Mouse (Mus musculus): ENCODE data around the gene Adgrg1.

Adgrg1 gene

DNA sequence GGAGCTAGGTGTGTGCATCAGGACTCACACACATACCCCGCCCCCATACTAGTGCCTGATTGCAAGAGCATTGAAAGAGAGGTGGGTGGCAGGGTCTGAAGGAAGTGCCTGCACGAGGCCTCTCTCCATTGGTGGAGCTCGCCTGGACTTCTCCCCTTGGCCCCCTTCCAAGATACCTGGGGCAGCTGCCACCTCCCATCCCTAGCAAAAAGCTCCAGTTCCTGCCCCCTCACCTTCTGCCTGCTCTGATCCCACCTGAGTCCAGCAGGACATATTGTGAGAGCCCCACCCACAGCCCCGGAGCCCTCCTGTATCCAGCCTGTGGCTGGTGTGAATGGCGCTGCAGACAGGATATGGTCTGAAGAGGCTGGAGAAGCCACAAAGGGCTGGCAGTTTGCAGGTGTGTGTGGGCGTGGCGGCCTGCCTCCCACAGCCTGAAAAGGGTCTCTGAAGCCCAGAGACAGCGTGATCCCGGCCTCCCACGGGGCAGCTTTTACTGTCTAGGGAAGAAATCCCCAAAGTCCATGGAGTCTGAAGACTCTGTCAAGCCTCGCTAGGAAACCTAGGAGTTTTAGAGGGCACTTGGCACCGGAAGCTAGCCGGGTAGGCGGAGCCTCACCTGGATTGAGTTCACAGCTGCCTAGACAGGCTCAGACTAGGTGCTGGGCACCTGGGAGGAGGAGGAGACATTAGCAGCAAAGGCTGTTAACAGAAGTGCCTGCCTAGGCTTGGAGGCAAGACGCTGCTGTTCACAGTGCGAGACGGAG lies 2.3 kb downstream of the Adgrg1 start:
- peak; percentile 34 for DNase-seq (ENCODE audit: low read depth, low spot score)

DNA sequence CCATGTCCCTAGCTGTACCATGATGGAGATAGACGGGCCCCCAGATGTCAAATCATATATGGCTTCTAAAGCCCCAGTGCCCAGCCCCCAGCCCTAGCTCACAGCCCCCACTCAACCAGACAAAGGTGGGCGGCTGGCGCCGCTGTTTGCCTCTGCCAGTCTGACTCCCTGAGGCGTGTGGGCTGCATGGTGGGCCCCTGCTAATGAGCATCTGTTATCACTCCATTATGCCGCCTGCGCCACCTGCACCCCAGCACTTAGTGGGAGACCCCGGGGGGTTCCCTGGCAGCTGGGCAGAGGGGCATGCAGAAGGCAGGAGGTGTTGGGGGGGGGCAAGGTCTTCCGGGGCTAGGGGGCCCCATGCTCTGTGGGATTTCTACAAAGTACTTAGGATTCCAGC lies 3.6 kb downstream of the Adgrg1 start:
- no peak for DNase-seq (ENCODE audit: low read depth, low spot score)

DNA sequence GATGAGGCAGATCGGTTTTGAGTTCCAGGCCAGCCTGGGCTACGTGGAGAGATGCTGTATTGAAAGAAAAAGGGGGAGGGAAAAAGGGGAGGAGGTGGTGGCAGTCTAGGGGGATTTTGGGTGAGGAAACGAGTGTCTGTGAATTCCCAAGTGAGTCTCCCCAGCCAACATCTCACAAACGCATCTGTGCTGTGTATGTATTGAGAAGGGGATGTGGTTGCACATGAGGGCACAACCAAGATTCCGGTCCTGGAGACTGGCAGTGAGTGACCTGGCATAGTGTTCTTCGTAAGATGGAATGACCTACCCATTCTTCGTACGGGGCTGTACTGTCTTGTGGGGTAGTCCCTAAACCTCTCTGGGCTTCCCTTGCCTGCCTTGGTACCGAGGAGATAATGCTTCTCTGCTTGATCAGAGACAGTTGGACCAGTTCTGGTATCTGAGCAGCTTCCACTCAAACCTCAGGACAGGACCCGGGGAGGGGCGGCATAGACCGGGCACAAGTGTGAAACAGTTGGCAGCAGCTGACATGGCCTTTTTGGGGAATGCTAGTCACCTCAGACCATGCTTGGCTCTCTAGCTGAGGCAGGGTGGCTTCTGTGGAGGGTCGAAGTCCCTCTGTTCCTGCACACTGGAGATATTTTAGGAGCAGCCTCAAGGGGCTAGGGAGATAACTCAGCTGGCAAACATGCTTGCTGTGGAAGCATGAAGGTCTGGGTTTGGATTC lies 4.2 kb downstream of the Adgrg1 start:
- DNase-seq (ENCODE audit: low read depth, low spot score), result no peak

DNA sequence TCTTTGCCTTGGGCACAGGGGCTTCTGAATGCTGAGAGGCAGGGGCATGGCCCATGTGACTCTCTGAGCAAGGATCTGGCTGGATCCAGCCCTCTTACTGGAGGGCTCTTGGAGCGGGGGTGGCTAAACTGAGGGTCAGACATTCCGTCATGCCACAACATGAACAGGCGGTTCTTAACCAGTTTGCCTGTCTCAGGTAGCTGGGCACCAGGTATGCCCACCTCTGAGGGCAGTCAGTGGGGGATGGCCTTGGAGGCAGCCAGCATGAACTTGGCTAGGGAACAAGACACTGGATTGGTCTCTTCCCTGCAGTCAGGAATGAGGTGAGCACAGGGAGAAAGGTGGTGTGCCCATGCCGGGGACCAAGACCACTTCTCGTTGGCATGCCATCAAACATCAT lies 5.6 kb downstream of the Adgrg1 start:
- DNase-seq (ENCODE audit: low read depth, low spot score), result no peak

DNA sequence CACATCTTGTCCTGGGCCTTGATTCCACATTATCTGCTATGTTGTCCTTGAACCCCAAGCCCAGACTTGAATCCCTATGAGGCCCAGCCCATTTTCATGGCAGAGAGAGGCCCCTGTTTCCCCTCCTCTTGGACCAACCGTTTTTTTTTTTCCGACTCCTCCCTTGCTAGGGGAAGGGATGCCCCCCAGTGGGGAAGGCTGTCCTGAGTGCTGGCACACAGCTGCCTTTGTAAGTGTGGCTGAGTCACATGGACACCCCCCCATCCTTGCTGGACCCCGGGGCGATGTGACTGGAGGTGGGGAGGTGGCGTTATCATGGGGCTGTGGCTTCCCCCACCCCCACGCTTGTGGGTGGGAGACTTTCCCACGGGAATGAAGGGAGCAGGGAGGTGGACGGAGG lies 6.4 kb downstream of the Adgrg1 start:
- no peak for DNase-seq (ENCODE audit: low read depth, low spot score)

DNA sequence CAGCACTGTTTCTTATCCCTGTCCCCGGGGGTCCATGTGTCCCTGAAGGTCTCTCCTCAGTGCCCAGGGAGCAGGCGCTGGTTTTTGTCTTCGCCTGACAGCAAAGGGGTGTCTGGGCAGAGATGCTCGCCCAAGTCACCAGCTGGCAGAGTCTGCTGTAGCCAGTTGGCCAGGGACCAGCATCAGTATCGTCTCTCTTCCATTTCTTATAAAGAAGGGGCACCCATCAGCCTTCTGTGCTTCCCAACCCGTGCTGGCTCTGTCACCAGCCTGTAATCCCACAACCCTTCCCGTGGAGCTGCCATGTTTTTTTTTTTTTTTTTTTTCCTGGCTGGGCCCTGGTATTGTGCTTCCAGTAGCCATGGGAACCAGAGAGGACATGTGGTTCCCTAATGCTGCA lies 7.3 kb downstream of the Adgrg1 start:
- DNase-seq (ENCODE audit: low read depth, low spot score), result no peak

DNA sequence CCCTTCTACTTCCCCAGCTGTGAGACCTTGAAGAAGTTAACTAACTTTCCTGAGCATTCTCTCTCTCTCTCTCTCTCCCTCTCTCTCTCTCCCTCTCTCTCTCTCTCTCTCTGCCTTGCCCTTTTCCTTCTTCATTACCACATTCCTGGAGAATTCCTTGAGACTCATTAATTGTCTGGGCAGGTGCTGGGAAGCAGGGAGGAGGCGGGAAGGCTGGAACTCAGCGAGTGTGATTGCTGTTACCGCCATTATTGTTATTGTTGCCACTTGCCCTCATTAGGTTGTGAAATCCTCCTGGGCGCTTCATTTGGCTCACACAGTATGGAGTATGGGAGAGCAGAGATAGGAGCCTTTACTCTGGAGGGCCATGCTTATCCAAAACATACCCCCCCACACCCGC lies 8.6 kb downstream of the Adgrg1 start:
- DNase-seq (ENCODE audit: low read depth, low spot score), result no peak

DNA sequence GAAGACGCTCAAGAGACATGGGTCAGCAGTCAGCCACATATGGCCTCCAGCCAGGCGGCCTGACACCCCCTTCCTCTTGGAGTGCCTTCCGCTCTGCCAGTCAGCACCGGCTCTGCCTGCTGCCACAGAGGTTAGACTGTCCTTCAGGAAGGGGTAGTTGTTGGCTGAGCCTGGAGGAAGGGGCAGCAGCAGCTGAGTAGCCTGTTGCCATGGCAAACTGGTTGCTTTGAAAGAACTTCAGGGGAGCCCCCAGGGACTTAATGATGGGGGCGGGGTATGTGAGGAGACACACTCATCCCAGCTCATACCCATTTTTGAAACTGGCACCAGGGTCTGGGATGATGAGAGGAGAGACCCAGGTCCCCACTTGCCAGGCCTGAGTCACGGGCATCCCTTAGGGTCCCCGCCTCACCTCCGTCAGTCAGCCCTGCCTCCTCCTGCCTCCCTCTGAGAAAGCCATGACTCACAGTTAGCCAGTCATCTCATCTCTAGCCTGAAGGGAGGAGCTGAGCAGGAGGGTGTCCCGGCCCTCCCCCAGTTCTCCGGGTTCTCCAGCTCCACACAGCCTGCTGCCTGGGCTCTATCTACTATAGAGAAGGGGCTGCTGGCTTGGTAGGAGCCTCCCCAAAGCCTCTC lies 9.4 kb downstream of the Adgrg1 start:
- DNase-seq (ENCODE audit: low read depth, low spot score), result no peak

DNA sequence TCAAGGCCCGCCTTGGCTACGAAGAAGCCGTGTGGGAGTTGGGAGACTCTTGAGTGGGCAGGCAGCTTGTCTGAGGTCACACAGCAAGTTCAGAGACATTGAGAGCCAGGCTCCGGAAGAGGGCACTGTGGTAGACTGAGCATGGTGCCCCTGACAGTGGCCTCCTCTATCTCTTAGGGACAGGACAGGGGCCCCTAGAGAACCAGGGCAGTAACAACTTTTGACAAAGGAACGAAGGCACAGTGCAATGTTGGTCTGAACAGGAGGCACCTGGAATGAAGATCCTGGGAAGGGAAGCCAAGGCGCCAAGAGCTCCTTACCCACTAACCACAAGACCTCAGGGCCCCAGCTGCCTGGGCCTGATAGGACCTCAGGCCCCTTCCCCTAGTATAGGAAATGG lies 10.5 kb downstream of the Adgrg1 start:
- DNase-seq (ENCODE audit: low read depth, low spot score), result no peak

DNA sequence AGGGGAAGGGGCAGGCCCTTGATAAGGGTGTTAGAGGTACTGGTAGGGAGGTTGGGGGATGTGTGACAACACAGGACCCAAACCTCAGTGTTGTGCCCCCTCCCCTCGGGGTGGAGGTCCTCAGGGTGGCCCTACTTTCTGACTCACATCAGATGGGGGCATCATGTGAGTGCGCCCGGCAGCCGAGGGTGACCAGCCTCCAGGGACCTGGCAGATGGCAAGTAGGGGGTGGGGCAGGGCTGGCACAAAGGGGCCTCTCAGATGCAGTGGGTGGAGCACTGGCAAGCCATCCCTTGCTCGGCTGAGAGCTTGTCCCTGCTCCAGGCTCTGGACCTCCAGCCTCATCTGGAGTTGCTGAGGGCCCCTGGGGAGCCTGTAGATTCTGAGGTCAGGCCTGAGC lies 12.1 kb downstream of the Adgrg1 start:
- DNase-seq (ENCODE audit: low read depth, low spot score), result no peak

DNA sequence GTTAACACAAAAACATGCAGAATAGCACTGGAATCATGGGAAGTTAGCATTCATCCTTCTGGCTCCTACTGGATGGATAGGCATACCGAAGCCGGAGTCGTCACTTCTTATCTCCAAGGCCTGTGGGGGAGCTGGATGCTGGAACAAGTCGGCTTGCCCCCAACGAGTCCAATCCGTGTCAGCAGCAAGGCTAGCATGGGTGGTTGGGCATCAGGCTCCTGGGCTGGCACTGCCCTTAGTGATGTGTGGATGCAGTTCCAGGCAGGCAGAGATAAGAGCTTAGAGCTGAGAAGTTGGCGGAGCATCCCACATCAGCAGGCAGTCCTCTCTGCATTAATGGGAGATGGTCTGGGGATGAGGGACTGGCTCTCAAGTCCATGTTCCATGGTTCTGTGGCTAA lies 13.0 kb downstream of the Adgrg1 start:
- no peak for DNase-seq (ENCODE audit: low read depth, low spot score)

DNA sequence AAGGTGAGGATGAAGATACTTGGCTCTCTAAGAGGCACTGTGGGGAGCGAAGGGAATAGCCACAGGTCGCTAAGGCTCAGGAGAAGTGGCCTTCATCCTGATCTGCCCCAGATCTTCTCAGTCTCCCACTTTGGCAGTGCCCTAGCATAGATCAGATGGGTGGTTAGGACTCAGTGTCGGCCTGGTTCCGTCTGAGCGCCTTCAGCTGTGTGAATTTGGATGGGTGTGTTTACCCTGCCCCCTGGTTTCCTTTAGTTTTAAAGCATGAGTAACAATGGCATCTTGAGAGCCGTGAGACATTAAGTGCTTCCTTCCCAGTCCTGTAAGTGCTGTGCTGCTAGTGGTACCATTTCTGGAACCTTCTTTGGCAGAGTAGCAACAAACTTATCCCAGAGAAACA lies 14.1 kb downstream of the Adgrg1 start:
- no peak for DNase-seq (ENCODE audit: low read depth, low spot score)

DNA sequence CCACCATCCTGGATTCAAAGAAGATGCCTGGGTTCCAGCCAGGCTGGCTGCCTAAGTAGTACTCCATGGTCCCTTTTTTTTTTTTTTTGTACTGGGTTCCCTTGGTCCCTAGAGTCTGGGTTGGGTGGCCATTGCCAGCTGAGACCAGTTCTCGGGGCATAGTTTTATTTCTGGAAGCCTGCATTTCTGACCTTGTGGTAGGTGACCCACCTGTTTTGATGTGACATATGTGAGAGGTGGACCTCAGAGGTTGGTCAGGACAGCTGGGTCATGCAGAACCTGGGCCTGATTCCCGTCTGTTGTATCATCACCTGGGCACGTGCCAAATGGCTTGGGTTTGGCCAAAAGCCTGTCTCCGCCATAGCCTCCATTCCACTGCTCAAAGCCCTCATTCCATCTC lies 15.2 kb downstream of the Adgrg1 start:
- DNase-seq (ENCODE audit: low read depth, low spot score), result no peak

DNA sequence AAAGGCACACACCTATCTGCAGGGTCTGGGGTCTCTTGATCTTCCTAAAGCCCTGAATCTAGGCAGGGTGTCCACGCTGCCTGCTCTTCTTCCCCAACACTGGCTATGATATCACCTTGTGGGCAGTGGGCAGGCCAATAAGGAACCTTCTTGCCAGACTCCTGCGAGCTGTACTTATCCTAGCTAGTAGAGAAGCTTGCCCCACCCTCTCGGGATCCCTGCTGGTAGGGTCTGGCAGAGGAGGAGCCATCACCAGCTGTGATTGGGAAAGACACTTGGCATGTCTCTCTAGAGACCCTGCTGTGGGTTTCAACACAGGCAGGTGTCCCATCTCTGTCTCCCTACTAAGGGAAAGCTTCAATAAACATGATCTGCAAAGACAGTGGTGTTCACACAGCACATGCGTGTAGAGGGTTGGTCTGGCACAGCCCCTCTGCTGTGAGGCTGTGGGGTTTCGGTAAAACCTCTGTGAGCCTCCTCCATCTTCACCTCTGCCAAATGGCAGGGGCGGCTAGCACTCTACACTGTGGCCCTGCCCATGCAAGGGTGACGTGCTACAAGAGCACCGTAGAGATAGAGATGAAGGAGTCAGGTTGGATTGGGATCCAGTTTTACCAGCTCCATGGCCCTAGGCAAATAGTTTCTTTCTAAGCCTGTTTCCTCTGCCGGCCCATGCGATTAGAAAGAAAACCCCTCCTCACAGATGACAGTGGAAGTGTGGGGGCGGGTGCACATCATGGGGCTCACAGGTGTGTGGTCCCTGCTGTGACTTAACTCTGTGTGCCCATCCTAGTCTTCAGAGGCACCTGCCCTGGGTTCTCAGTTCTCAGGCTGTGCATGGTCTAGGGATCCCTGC lies 16.3 kb downstream of the Adgrg1 start:
- DNase-seq (ENCODE audit: low read depth, low spot score), result no peak

DNA sequence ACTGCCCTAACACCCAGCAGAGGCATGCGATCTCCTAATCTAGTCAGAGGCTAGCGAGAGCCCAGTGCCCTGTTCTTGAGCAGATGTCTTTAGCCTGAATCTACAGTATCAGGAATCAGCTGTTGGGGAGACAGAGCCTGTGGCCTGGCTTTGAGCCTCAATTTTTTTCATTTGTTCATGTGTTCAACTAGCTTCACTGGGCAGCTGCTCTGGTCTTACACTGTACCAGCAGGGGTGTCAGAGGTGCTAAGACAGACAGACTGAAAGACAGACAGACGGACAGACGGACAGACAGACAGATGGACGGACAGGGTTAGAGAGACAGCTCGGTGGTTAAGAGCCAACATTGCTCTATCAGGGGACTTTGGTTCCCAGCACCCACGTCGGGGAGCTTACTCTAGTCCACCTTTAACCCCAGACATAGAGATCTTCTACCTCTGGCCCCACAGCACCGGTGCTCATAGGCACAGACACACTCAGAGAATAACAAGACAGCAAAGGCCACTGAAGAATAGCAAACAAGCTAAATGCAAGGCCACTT lies 17.0 kb downstream of the Adgrg1 start:
- DNase-seq (ENCODE audit: low read depth, low spot score), result no peak

DNA sequence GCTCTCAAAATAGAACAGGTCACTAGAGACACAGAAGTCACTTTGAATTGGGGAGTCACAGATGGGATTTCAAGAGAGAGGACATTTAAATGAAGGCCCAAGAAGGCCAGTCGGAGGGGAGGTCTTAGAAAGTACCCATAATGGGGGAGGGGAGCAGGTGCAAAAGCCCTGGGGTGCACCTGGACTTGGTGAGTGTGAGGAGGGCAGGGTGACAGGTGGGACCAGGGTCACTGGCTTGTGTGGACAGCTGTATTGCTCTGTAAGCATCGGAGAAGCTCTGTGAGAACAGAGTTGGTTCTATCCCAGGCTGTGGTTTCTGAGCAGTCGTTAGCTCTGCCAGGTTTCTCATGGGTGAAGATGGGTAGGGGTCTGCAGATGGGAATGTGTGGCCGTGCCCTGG lies 17.5 kb downstream of the Adgrg1 start:
- DNase-seq (ENCODE audit: low read depth, low spot score), result no peak

DNA sequence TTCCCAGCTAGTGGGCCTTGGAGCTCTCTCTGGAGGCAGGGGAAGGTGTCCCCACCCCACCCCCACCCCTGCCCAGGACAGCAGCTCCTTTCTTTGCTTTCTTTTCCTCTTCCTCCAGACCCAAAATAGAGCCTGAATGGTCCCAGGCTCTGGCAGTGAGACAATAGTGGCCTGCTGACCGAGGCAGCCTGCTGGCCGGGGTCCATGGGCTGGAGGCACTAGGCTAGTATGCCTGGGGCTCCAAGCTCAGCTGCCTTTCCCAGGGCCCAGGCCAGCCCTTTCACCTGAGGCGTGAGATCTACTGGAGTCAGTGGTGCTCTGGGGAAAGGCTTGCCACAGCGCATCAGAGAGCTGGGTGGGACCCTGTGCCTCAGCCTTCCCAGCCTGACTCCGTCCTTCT lies 18.0 kb downstream of the Adgrg1 start:
- DNase-seq (ENCODE audit: low read depth, low spot score), result no peak

DNA sequence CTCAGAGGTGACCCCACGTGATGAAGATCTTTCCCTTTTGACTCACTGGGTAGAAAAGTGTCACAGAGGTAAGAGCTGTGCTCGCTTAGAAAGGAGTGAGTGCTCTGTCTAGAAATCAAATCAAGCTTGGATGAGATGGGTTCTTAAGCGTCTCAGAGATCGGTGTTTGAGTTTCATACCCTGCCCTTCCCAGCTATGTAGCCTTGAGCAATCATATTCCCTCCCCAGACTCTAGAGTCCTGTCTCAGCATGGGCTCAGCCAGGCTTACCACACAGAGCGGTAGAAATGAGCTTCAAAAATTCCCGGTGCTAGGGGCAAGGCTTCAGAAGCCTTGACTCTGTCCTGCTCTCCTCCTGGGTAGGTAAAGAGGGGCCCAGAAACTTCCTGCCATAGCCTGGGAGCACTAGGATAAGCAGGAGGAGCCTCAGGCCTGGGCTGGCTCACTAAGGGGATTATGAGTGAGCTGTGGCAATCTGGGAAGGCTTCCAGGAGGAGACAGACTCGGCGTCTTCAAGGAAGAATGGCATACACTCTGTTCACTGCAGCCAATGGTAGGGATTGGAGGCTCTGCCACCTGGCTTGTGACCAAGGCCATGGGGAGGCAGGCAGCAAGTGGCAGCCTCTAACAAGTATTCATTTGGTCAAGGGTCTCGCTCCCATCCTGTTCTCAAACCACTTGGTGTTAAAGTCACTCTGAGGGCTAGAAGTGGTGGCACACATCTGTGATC lies 18.6 kb downstream of the Adgrg1 start:
- DNase-seq (ENCODE audit: low read depth, low spot score), result no peak

DNA sequence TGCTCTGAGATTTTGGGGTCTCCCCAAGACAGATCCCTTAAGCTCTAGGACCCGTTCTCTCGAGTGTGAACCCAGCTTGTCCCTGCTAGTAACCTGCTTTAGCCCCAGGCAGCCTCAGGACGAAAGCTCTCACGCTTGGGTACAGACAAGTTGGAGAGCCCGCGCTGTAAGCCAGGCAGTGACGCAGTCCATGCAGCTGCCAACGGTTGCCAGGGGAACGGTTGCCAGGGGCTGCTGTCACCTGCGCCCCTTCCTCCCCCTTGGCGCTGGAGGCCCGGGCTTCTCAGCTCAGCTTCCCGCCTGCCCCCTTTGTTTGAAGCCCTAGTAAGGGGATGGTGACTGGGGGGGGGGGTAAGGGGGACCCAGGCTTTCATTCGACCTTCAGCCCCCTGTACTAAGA lies 19.5 kb downstream of the Adgrg1 start:
- no peak for DNase-seq (ENCODE audit: low read depth, low spot score)

DNA sequence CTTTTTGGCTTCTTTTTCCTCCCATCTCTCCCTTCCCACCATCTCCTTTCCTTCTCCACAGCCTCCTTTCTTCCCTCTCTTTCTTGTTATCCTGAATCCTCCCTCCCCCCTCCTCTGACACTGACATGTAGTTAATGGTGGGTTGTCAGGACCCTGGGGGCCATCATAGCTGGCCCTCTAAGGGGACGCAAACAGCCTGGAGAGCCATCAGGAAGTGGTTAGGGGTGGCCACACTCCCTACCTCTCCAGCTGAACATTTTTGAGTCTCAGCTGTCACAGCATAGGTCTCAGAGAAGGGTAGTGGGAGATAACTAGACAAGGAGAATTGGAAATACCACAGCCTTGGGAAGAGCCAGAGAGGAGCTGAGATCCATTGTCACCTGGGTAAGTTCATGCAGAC lies 20.0 kb downstream of the Adgrg1 start:
- DNase-seq (ENCODE audit: low read depth, low spot score), result no peak

DNA sequence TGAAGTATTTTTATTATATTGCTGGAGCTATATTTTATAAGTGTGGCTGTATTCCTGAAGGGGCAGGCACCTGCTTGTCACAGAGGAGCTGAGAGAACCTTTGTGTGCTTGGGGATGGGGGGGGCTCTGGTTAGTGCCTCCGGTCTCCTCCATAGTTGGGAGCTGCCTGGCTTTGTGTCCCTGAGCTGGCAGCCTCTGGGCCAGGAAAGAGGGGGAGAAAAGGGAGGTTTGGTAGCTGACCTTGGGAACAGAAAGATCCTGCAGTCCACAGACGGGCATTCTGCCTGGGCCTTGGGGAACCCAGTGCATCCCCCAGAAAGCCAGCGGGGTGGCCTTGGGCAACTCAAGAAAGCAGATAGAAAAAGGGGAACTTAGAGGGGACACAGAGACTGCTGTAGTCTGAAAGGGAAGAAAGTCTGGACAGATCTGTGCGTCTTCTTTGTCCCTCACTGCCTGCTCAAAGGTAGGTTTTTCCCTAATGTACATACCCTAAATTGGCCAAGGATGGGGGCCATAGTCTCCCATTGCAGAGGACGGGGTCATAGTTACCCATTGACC lies 20.9 kb downstream of the Adgrg1 start:
- no peak for DNase-seq (ENCODE audit: low read depth, low spot score)
